Mouse (Mus musculus): ENCODE results near the gene Efnb2. TPM values are rescaled to one million over a fixed set of nuclear protein-coding genes. Genes with fewer than 3 reads are reported as not detected.

Efnb2 gene
- polyA plus RNA-seq, 1 experiment from 2014 or later = 8.7 TPM

DNA sequence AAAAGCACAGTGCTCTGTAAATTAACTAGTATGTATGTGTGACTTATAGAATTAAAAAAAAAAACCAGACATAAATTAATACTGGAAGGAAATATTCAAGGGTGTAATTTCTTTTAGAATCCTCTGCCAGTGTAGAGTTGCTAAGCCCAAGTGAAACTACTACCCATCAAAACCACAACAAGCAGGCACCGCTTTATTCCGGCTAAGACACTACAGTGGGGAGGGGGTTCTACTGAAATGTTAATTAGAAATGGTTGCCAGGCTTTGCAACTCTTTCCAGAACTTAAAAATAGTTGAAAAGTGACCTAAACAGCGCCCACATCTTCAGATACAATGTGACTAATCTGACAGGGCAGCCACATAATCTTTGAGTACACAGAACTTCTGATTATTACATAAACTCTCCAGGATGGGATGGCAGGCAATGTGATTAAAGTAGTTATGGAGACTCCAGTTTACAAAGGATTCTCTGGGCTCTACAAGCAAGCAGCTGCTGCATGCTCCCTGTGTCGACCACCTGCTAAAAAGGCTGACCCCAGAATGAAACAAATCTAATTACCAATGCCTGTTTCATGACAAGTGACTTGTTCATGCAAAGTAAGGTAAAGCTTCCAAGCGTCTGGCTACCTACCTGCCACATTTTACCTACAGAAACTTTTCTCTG lies 3.2 kb downstream of the Efnb2 start:
- Histone ChIP-seq H3K4me1 (ENCODE audit: control insufficient read depth, insufficient read depth, low read length) (peaks cover 27% of the 10 kb centered on the region), H3K9ac (ENCODE audit: low read length) (peak overlapping the region; percentile 65), H3K9me3 (replicated peaks; ENCODE audit: control insufficient read depth, low read length) (no peaks in the 10 kb centered on the region), H3K27me3 (ENCODE audit: control insufficient read depth, insufficient read depth, low read length) (no peaks in the 10 kb centered on the region), H3K4me3 (replicated peaks; ENCODE audit: low read length) (peak overlapping the region; percentile 90), H3K27ac (ENCODE audit: low read length) (peak overlapping the region; percentile 68; the same call in 1 of the 2 replicates), H3K36me3 (ENCODE audit: control insufficient read depth, insufficient read depth, low read length) (no peaks in the 10 kb centered on the region), H3K4me2 (ENCODE audit: low read depth, low read length) (peak overlapping the region; percentile 89)
- WGBS = 33% methylated on average over 5 of the region's 5 CpGs
- no peak for ATAC-seq (ENCODE audit: insufficient read depth, low FRiP score)

DNA sequence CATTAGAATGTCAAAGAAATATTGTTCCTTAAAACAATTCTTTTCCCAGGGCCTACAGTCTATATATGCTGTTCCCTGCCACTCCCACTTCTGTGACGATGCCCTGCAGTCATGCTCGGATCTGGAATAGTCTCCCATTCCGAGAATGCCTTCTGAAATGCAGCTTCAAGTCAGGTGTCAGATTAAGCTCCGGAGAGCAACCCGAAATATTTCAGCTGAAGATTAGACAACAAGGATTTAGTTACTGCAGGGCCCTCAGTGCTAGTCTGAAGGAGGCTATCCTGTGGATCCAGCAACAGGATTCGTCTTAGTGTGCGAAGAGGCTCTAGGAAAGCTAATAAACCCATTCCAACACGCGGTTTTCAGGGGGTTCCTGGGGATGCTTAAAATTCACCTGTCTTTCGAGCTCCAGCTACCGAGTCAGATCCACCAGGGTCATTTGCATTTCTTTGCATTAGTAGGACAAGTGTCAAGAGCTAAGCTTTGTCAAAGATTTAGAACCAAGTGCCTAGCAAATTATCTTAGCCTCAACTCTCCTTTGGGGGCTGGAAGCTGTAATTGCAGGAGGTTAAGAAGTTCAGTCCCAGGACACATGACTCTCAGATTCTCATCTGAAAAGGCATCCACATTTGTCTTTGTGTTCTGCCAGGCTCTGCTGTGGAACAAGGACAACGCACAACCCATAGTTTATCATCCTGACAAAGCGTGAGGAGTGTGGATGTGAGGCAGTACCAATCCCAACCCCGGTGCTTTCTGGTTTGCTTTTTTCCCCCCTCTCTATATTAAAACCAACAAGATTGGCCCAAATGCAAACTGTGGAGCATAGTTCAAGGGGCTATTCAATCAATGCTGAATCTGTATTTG lies 4.2 kb downstream of the Efnb2 start:
- Histone ChIP-seq H3K36me3 (ENCODE audit: control insufficient read depth, insufficient read depth, low read length) (no peaks in the 10 kb centered on the region), H3K27ac (ENCODE audit: low read length) (no peak overlapping the region; the same call in 1 of the 2 replicates), H3K9me3 (replicated peaks; ENCODE audit: control insufficient read depth, low read length) (no peaks in the 10 kb centered on the region), H3K27me3 (ENCODE audit: control insufficient read depth, insufficient read depth, low read length) (no peaks in the 10 kb centered on the region), H3K4me1 (ENCODE audit: control insufficient read depth, insufficient read depth, low read length) (peaks cover 27% of the 10 kb centered on the region), H3K4me3 (replicated peaks; ENCODE audit: low read length) (peak overlapping the region; percentile 90), H3K4me2 (ENCODE audit: low read depth, low read length) (peak overlapping the region; percentile 89), H3K9ac (ENCODE audit: low read length) (peak overlapping the region; percentile 23; the same call in 1 of the 2 replicates)
- 32% methylated on average over 14 of the region's 14 CpGs for WGBS
- no peak for ATAC-seq (ENCODE audit: insufficient read depth, low FRiP score)

DNA sequence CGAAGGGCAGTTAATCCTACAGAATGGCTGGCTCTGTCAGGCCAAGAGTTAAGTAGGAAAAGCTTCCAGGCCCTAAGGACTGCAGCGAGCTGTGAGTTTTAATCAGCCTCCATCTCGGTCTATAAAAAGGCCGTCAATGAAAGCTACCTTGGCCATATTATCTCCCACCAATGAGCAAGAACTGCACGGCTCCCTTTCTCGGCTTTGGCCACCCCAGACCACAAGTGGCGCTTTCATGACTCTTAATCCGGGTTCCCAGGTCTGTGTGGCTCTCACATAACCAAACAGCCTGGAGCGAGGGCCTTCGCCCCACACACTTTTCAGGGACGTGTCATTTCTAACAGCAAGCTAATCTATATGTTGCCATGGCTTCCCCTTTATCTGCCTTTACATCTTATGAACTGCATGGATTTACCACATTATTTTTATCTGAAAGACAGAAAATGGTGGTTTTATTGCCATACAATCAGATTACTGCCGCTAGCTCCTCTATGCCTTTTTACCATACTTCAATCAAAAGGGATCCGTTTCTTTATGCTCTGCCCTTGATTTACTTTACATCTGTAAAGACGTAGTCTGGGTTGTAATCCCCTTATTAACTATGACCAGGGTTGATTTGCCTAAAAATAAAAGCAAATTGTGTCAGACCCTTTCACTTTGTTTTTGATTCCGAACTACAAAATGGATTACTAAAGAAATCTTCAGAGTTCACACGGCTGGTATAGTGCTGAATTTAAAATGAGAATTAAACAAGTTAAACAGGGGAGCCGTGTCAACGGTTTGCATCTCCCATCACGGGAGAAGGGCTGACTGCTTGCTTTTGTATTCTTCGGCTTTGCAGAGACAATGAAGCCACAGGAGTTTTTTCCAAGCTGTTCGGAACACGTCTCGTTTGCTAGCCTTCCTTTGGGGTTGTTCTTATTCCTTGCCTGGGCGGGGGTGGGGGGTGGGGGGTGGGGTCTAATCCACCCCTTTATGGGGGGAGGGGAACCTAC lies 5.4 kb downstream of the Efnb2 start:
- Histone ChIP-seq H3K4me2 (ENCODE audit: low read depth, low read length) (peak overlapping the region; percentile 89), H3K4me1 (ENCODE audit: control insufficient read depth, insufficient read depth, low read length) (peaks cover 28% of the 10 kb centered on the region), H3K9me3 (replicated peaks; ENCODE audit: control insufficient read depth, low read length) (no peaks in the 10 kb centered on the region), H3K9ac (ENCODE audit: low read length) (peak overlapping the region; percentile 31; the same call in 1 of the 2 replicates), H3K4me3 (replicated peaks; ENCODE audit: low read length) (peak overlapping the region; percentile 18), H3K27ac (ENCODE audit: low read length) (no peak overlapping the region), H3K27me3 (ENCODE audit: control insufficient read depth, insufficient read depth, low read length) (no peaks in the 10 kb centered on the region), H3K36me3 (ENCODE audit: control insufficient read depth, insufficient read depth, low read length) (no peaks in the 10 kb centered on the region)
- ATAC-seq (ENCODE audit: insufficient read depth, low FRiP score) = no peak
- 52% methylated on average over 24 of the region's 24 CpGs for WGBS

DNA sequence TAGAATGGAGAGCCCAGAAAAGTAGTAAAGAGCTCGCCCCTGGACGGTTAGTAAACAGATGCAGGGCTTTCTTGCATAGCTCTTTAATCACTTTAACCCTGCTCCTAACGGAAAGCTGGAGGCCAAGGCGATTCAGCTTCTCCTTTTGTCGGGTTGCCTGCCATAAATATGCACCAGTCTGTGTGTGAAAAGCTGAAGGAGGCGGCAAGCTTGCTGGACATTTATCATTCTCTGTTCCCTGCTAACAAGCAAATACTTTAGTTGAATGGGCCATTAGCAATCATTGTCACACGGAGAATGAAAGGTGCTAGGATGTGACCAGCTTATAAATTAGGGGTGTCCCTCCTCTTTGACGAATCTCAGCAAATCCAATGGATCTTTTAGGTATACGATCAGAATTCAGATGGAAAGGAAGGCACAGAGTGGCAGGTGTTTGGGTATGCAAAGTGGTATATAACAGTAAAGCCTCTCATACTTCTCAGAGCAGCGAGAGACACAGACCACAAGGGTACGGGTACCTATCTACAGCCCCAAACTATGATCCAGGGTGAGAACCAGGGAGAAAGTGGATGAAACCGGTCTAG lies 7.0 kb downstream of the Efnb2 start:
- WGBS = 42% methylated on average over 12 of the region's 12 CpGs
- no peak for ATAC-seq (ENCODE audit: insufficient read depth, low FRiP score)
- 0 out of 2 replicates have a peak overlapping the region, but pooled peaks have one; percentile 10 for H3K4me2 ChIP-seq (ENCODE audit: low read depth, low read length)
- H3K4me3 ChIP-seq (replicated peaks; ENCODE audit: low read length) = no peak overlapping the region
- H3K36me3 ChIP-seq (ENCODE audit: control insufficient read depth, insufficient read depth, low read length) = no peaks in the 10 kb centered on the region
- H3K9ac ChIP-seq (ENCODE audit: low read length) = no peak overlapping the region
- peaks cover 40% of the 10 kb centered on the region for H3K4me1 ChIP-seq (ENCODE audit: control insufficient read depth, insufficient read depth, low read length)
- no peaks in the 10 kb centered on the region for H3K27me3 ChIP-seq (ENCODE audit: control insufficient read depth, insufficient read depth, low read length)
- no peak overlapping the region for H3K27ac ChIP-seq (ENCODE audit: low read length)
- H3K9me3 ChIP-seq (replicated peaks; ENCODE audit: control insufficient read depth, low read length) = no peaks in the 10 kb centered on the region

DNA sequence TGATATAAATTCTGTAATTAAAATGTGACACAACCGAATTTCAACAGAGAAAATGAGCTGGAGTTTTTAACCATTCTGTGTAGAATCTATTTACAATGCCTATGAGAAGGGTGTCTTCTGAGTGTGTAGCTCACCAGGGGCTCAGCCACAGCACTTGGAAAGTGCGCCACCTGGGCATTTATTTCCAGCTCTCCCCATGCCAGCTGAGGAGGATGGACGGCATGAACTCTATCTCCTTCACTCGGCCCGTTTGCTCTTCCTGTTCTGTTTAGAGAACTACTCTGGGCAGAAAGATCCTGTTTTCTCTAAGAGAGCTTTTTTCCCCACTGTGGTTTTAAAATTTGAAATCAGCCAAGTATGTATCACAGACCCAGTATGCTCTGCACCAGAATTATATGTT lies 7.7 kb downstream of the Efnb2 start:
- WGBS = 52% methylated on average over 5 of the region's 5 CpGs
- no peaks in the 10 kb centered on the region for H3K9me3 ChIP-seq (replicated peaks; ENCODE audit: control insufficient read depth, low read length)
- no peak overlapping the region for H3K9ac ChIP-seq (ENCODE audit: low read length)
- no peaks in the 10 kb centered on the region for H3K36me3 ChIP-seq (ENCODE audit: control insufficient read depth, insufficient read depth, low read length)
- H3K27ac ChIP-seq (ENCODE audit: low read length) = no peak overlapping the region
- no peaks in the 10 kb centered on the region for H3K27me3 ChIP-seq (ENCODE audit: control insufficient read depth, insufficient read depth, low read length)
- peaks cover 44% of the 10 kb centered on the region for H3K4me1 ChIP-seq (ENCODE audit: control insufficient read depth, insufficient read depth, low read length)
- no peak overlapping the region for H3K4me3 ChIP-seq (replicated peaks; ENCODE audit: low read length)
- no peak overlapping the region for H3K4me2 ChIP-seq (ENCODE audit: low read depth, low read length)
- no peak for ATAC-seq (ENCODE audit: insufficient read depth, low FRiP score)

DNA sequence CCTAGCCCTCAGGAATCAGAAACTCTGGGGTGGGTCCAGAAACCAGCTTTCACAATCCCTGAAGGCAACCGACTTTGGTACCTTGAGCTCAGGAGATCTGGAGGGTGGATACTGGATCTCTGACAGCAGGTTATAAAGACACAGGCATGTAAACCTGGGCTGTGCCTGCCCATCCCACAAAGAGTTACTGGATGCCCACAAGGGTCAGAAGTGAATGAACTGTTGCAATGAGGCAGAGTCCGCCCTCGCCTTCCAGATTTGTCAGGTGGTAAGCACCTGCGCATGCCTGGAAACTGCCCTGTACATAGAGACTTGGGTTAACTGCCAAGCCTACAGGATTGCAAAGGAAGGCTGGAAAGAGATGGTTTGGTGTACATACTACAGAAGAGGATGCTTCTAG lies 8.7 kb downstream of the Efnb2 start:
- H3K36me3 ChIP-seq (ENCODE audit: control insufficient read depth, insufficient read depth, low read length) = no peaks in the 10 kb centered on the region
- WGBS = 83% methylated on average over 4 of the region's 4 CpGs
- no peak overlapping the region for H3K27ac ChIP-seq (ENCODE audit: low read length)
- H3K4me2 ChIP-seq (ENCODE audit: low read depth, low read length) = no peak overlapping the region
- H3K9ac ChIP-seq (ENCODE audit: low read length) = no peak overlapping the region
- no peak overlapping the region for H3K4me3 ChIP-seq (replicated peaks; ENCODE audit: low read length)
- peaks cover 44% of the 10 kb centered on the region for H3K4me1 ChIP-seq (ENCODE audit: control insufficient read depth, insufficient read depth, low read length)
- H3K27me3 ChIP-seq (ENCODE audit: control insufficient read depth, insufficient read depth, low read length) = no peaks in the 10 kb centered on the region
- no peaks in the 10 kb centered on the region for H3K9me3 ChIP-seq (replicated peaks; ENCODE audit: control insufficient read depth, low read length)
- ATAC-seq (ENCODE audit: insufficient read depth, low FRiP score) = no peak

DNA sequence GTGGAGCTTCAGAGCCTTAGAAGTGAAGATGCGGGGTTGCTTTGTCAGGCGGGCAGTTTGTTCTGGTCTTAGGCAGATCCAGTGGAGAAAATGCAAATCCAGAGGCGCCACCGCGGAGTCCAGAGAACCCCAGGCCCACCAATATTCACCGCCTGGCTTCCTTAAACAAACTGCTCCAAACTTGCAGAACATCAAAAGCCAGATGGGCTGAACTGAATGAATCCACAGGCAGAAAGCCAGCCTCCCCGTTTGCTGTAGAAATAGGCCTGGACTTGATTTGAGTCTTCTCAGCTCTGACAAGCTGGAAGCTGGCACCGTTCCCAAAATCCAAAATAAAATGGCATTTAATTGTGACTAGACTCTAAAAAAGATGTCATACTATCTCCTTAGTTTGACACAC lies 11.1 kb downstream of the Efnb2 start:
- H3K4me1 ChIP-seq (ENCODE audit: control insufficient read depth, insufficient read depth, low read length) = peaks cover 34% of the 10 kb centered on the region
- H3K27me3 ChIP-seq (ENCODE audit: control insufficient read depth, insufficient read depth, low read length) = no peaks in the 10 kb centered on the region
- H3K4me3 ChIP-seq (replicated peaks; ENCODE audit: low read length) = no peak overlapping the region
- H3K36me3 ChIP-seq (ENCODE audit: control insufficient read depth, insufficient read depth, low read length) = no peaks in the 10 kb centered on the region
- peak; percentile 43; the same call in 1 of the 2 replicates for ATAC-seq (ENCODE audit: insufficient read depth, low FRiP score)
- no peak overlapping the region for H3K9ac ChIP-seq (ENCODE audit: low read length)
- 44% methylated on average over 8 of the region's 8 CpGs for WGBS
- H3K27ac ChIP-seq (ENCODE audit: low read length) = peak overlapping the region; percentile 53; the same call in 1 of the 2 replicates
- H3K4me2 ChIP-seq (ENCODE audit: low read depth, low read length) = no peak overlapping the region
- H3K9me3 ChIP-seq (replicated peaks; ENCODE audit: control insufficient read depth, low read length) = no peaks in the 10 kb centered on the region

DNA sequence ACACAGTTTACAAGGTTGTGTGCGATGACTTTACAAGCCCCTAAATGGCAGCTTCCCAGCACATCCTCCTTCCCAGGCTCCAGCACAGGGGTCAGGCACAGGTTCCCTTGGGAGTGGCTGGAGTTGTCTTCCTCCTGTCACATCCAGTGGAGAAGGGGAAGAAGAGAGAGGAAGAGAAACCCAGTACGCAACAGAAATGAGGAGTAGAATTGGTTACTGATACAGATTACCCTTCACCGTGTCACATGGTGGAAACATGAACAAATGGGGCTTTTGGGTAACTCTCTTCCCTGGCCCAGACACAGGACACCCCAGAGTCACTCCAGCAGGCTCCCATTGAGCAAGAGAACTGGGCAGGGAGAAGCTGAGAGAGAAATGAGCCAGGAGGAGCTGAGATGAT lies 11.5 kb downstream of the Efnb2 start:
- WGBS = 82% methylated on average over 3 of the region's 3 CpGs
- Histone ChIP-seq H3K4me3 (replicated peaks; ENCODE audit: low read length) (no peak overlapping the region), H3K4me1 (ENCODE audit: control insufficient read depth, insufficient read depth, low read length) (peaks cover 35% of the 10 kb centered on the region), H3K36me3 (ENCODE audit: control insufficient read depth, insufficient read depth, low read length) (no peaks in the 10 kb centered on the region), H3K9me3 (replicated peaks; ENCODE audit: control insufficient read depth, low read length) (no peaks in the 10 kb centered on the region), H3K27ac (ENCODE audit: low read length) (peak overlapping the region; percentile 53; the same call in 1 of the 2 replicates), H3K9ac (ENCODE audit: low read length) (no peak overlapping the region; the same call in 1 of the 2 replicates), H3K27me3 (ENCODE audit: control insufficient read depth, insufficient read depth, low read length) (no peaks in the 10 kb centered on the region), H3K4me2 (ENCODE audit: low read depth, low read length) (no peak overlapping the region)
- ATAC-seq (ENCODE audit: insufficient read depth, low FRiP score) = no peak

Data from stomach, embryonic 16.5 days (tissue).